Mouse (Mus musculus) left cerebral cortex, adult 8-10 months (tissue): ENCODE results near the gene P2rx3. TPM values are rescaled to one million over a fixed set of nuclear protein-coding genes. Genes with fewer than 3 reads are reported as not detected.

Experiments used
- DNase-seq, 2 experiments: peaks; one replicate each; pipeline ENCODE4 v3.0.0; 2022; ENCODE audit warnings: low spot score in 2 of 2
- total RNA-seq, 4 experiments: library from RNA; stranded (reverse); gene quantifications; 2 replicates each; pipeline ENCODE4 v1.2.4; 2022

The P2rx3 gene
- total RNA-seq, 4 experiments from 2014 or later = 1.7 to 3.3 (median 2.3) TPM

GRCm38 (mm10) chr2:85046222-85046621 is 9.0 kb upstream of the P2rx3 start:
- no peak for DNase-seq

DNA sequence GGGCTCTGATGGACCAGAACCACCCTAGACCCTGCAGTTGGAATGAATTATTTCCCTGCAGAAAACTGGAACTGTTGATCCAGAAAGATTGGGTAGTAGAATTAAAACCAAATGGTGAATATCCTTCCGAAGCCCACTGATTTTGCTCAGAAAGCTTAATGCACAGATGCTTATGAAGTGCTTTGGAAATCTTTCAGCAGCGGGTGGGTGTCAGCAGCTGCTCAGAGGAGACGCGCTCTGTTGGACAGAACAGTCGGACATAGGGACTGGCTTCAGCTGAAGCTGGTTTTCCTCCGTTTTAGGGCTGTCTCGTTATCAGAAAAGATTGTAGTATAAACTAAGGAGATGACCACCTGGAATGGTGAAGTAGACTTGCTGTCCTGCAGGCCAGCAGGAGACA is 6.4 kb upstream of the P2rx3 start:
- DNase-seq = no peak

DNA sequence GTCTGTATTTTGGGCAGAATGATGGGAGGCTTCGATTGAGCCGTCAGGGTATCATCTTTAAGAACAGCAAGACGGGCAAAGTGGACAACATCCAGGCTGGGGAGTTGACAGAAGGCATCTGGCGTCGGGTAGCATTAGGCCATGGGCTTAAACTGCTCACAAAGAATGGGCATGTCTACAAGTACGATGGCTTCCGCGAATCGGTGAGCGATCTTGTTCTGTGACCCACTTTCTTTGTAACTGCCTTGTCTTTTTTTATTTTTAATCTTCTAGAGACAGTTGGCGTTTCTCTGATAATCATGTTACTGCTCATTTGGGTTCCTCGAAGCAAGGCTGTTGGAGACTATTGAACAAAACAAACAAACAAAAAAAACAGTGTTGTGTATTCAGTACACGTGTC is 1.1 kb upstream of the P2rx3 start:
- no peak for DNase-seq

DNA sequence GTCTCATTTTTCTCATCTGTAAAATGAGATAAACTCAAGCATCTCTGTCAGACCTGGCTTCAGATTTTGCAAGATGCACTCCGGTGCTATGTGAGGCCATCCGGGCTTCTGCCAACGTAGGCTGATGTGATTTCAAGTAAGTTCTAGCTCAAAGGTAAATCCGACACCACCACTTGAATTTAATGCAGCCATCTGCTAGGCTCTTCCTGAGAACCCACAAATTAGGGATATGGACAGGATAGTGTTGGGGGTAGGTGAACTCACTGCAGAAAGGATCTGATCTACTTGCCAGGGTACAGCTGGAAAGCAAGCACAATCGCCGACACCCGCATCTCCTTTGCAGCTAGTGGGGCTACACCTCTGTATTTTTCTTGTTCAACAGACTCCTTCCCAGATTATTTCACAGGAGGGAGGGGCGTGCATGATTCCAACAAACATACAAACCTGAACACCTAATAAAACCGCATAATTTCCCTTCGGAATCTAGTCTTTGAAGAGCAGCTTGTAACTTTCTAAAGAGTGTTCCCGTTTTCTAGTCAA is 685 bp downstream of the P2rx3 start:
- no peak for DNase-seq

GRCm38 (mm10) chr2:85034169-85034568 is 3.1 kb downstream of the P2rx3 start:
- no peak for DNase-seq

DNA sequence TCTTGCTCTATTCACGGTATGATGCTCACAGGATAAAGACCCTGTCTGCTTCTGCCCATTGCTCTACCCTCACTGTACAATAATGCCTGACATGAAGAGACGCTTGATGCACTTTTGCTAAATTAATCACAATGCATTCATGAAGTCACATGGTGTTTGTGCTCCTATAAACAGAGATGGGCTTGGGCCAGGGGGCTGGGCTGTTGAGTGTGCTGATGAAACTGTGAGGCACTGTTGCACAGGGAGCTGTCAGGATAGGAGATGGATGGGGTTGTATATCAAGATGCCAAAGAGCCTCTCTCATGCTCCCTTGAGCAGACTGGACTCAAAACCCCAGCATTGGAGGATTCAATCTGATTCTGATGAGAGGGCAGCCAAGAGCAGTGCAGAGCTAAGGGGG is 4.1 kb downstream of the P2rx3 start:
- DNase-seq = no peak

- DNase-seq = no peak
These were observed 6.3 kb downstream of the P2rx3 start for GRCm38 (mm10) chr2:85030989-85031388.

GRCm38 (mm10) chr2:85029897-85030296 is 7.4 kb downstream of the P2rx3 start:
- DNase-seq = no peak

- no peak for DNase-seq
These were observed 10.0 kb downstream of the P2rx3 start for GRCm38 (mm10) chr2:85027281-85027680.

DNA sequence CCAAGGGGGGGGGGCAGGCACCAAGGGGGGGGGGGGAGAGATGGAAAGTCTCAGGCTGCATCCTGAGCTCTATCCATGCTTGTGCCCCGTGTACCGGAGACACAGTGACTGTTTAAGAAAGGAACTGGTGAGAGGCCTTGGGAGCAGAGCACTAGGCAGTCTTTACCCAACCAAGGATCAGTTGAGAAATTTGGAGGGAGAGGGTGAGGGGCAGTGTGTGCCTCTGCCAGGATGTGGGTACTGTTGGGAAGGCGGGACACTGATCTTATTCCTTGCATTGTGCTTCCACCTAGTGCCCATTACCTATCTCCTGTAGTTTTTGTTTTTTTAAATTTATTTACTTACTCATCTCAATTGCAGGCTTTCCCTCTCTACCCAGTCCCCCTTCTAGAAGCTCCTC is 11.1 kb downstream of the P2rx3 start:
- DNase-seq = no peak

GRCm38 (mm10) chr2:85022043-85022442 is 15.2 kb downstream of the P2rx3 start:
- no peak for DNase-seq

GRCm38 (mm10) chr2:85014588-85014982 is 22.7 kb downstream of the P2rx3 start:
- no peak for DNase-seq

DNA sequence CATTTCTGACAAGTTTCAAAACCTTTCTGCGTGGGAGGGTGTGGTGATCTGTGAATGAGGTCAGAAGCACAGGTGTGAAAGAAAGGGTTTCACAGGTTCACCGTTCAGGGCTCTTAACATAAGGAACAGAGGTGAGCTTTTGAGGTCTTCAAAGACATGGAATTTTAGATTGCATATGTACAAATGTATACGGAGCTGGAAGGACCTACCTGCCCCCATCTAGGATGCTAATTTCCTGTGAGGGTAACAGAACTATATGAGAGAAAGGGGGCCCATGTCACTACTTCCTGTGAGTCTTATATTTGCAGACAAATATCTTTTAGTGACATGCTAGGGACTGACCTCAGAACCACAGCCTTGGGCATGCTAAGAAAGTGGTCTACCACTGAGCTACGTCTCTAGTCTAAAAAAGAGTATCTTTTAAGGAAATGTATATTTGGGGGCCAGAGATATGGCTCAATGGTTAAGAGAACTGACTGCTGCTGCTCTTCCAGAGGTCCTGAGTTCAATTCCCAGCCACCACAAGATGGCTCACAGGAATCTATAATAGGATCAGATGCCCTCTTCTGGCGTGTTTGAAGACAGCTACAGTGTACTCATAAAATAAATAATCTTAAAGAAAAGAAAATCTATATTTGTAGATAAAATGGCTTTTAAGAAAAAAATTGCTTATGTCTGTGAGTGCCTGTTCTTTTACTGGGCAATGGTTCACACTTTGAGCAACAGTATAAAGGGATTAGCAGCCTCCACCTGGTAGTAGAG is 23.3 kb downstream of the P2rx3 start:
- no peak for DNase-seq

GRCm38 (mm10) chr2:85012679-85013078 is 24.6 kb downstream of the P2rx3 start:
- no peak for DNase-seq

- no peak for DNase-seq
These were observed 25.2 kb downstream of the P2rx3 start for GRCm38 (mm10) chr2:85011906-85012604.

- DNase-seq = no peak
These were observed 28.1 kb downstream of the P2rx3 start for GRCm38 (mm10) chr2:85009212-85009611.

- no peak for DNase-seq
These were observed 29.5 kb downstream of the P2rx3 start for GRCm38 (mm10) chr2:85007729-85008128.

GRCm38 (mm10) chr2:85006600-85006999 is 30.7 kb downstream of the P2rx3 start:
- DNase-seq = no peak

DNA sequence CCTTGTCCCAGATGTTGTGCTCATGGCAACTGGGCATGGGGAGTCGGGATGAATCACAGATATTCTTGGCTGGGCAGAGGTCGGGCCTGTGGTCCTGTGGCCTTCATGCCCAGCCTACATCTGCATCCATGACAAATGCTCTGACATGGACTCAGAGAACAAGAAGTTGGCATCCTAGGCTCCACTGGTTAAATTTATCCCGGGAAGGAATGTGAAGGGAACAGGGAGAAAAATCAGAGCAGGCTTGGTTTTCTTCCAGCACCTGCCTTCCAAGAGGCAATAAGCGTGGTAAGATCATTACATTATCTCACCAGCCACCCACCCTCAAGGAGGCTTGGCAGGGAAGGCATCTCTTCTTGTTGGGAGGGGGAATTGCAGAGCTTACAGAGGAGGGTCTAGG is 32.9 kb downstream of the P2rx3 start:
- DNase-seq = peak in 1 of 2 experiments; percentile 54

DNA sequence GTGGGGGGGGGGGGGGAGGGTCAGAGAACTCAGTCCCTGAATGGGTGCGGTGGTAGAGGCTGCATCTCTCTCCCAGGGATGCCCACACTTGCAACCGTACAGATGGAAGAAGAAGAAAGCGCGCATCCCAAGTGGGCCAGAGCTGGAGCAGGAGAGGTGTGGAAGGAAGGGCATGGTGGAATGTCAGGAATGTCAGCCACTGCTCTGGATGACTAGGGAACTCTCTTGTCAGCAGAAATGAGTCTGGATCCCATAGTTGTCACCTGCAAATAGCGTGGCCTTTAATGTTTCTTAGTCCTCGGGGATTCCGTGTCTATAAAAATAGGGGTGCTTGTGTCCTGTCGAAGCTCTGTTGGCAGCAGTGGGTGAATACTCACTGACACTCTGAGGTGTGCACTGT is 34.7 kb downstream of the P2rx3 start:
- DNase-seq = no peak

GRCm38 (mm10) chr2:85001497-85001896 is 35.8 kb downstream of the P2rx3 start:
- DNase-seq = no peak

- DNase-seq = no peak
These were observed 37.6 kb downstream of the P2rx3 start for GRCm38 (mm10) chr2:84999486-85000181.
